Mouse (Mus musculus) midbrain, embryonic 10.5 days (tissue): Measurements from ENCODE around the gene Amelx. TPM values are rescaled to one million over a fixed set of nuclear protein-coding genes. Genes with fewer than 3 reads are reported as not detected.

Source experiments
- DNase-seq: peaks from one replicate; pipeline ENCODE4 v3.0.0-alpha.2; 2017; ENCODE audit warnings: low spot score
- H3K27ac ChIP-seq: fragments of 300-500 bp; sonication (generic); replicated peaks from 2 replicates; pipeline ENCODE4 v1.5.1; 2016; ENCODE audit warnings: mild to moderate bottlenecking
- H3K27me3 ChIP-seq: fragments of 300-500 bp; sonication (generic); 2 replicates; pipeline ENCODE4 v1.6.1; 2016; ENCODE audit warnings: low read depth, mild to moderate bottlenecking; ENCODE audit not compliant: poor library complexity, severe bottlenecking
- H3K36me3 ChIP-seq: fragments of 300-500 bp; sonication (generic); 2 replicates; pipeline ENCODE4 v1.6.1; 2016; ENCODE audit warnings: mild to moderate bottlenecking, moderate library complexity
- H3K4me1 ChIP-seq: fragments of 300-500 bp; sonication (generic); 2 replicates; pipeline ENCODE4 v1.6.1; 2016
- H3K4me3 ChIP-seq: fragments of 300-500 bp; sonication (generic); 2 replicates; pipeline ENCODE4 v1.5.1; 2016; ENCODE audit warnings: mild to moderate bottlenecking, moderate library complexity
- H3K9me3 ChIP-seq: fragments of 300-500 bp; sonication (generic); replicated peaks from 2 replicates; pipeline ENCODE4 v1.6.1; 2016; ENCODE audit warnings: mild to moderate bottlenecking
- WGBS: fragments of 180-500 bp; shearing (Covaris S2); methylation state at CpG from one replicate; pipeline ENCODE4 v1.1.7; 2016; 5-methylcytosine and 5-hydroxymethylcytosine counted together
- polyA plus RNA-seq: library from polyadenylated mRNA; unstranded; fragments of >200 nt; fragmentation: Nextera tagmentation; extraction: Ambion mirVana; gene quantifications from 2 replicates; pipeline ENCODE4 v1.2.1, GENCODE M21; 2016

Amelx gene
- polyA plus RNA-seq = not detected in 2 replicates

GRCm38 (mm10) chrX:169187100-169187499 is at the start of gene Amelx:
Amelx (minus strand) TSS chrX:169187200.
- WGBS = 85% methylated on average over 5 of the region's 5 CpGs
- no peak for DNase-seq
- no peaks in the 10 kb centered on the region for H3K36me3 ChIP-seq
- no peak within 1 kb of the TSS for H3K4me3 ChIP-seq
- no peaks in the 10 kb centered on the region for H3K9me3 ChIP-seq
- no peaks in the 10 kb centered on the region for H3K4me1 ChIP-seq
- H3K27me3 ChIP-seq = peaks cover 87% of the 10 kb centered on the region
- no peak within 1 kb of the TSS for H3K27ac ChIP-seq

GRCm38 (mm10) chrX:169222357-169223062 is 35.5 kb upstream of the Amelx start:
- no peaks in the 10 kb centered on the region for H3K9me3 ChIP-seq

GRCm38 (mm10) chrX:169220064-169220463 is 33.1 kb upstream of the Amelx start:
- 62% methylated on average over 8 of the region's 8 CpGs for WGBS
- Histone ChIP-seq H3K27me3 (peaks cover 95% of the 10 kb centered on the region), H3K4me3 (no peak overlapping the region), H3K9me3 (no peaks in the 10 kb centered on the region), H3K27ac (no peak overlapping the region), H3K4me1 (no peaks in the 10 kb centered on the region), H3K36me3 (no peaks in the 10 kb centered on the region)
- no peak for DNase-seq

More at GRCm38 (mm10) chrX:169222357-169223062, 35.5 kb upstream of the Amelx start:
- DNase-seq = no peak
- 81% methylated on average over 3 of the region's 3 CpGs for WGBS
- Histone ChIP-seq H3K36me3 (no peaks in the 10 kb centered on the region), H3K27ac (no peak overlapping the region), H3K4me1 (no peaks in the 10 kb centered on the region), H3K27me3 (peaks cover 89% of the 10 kb centered on the region), H3K4me3 (no peak overlapping the region)

- peaks cover 97% of the 10 kb centered on the region for H3K27me3 ChIP-seq
- H3K9me3 ChIP-seq = no peaks in the 10 kb centered on the region
- no peak for DNase-seq
- H3K36me3 ChIP-seq = no peaks in the 10 kb centered on the region
- 77% methylated on average over 3 of the region's 3 CpGs for whole genome bisulfite sequencing
- no peaks in the 10 kb centered on the region for H3K4me1 ChIP-seq
- H3K4me3 ChIP-seq = no peak overlapping the region
- H3K27ac ChIP-seq = no peak overlapping the region
Measured at GRCm38 (mm10) chrX:169210019-169210418, 23.0 kb upstream of the Amelx start.

- Histone ChIP-seq H3K27me3 (peaks cover 92% of the 10 kb centered on the region), H3K9me3 (no peaks in the 10 kb centered on the region), H3K4me1 (no peaks in the 10 kb centered on the region), H3K36me3 (no peaks in the 10 kb centered on the region), H3K4me3 (no peak overlapping the region), H3K27ac (no peak overlapping the region)
- WGBS = 71% methylated on average over 2 of the region's 2 CpGs
- no peak for DNase-seq
Measured at GRCm38 (mm10) chrX:169178634-169179033, 8.4 kb downstream of the Amelx start.

- H3K4me3 ChIP-seq = no peak overlapping the region
- H3K4me1 ChIP-seq = no peaks in the 10 kb centered on the region
- no CpG with 5 or more reads among the region's 1 CpGs for WGBS
- DNase-seq = no peak
- no peak overlapping the region for H3K27ac ChIP-seq
- H3K27me3 ChIP-seq = peaks cover 94% of the 10 kb centered on the region
- no peaks in the 10 kb centered on the region for H3K9me3 ChIP-seq
- H3K36me3 ChIP-seq = no peaks in the 10 kb centered on the region
Measured at GRCm38 (mm10) chrX:169173796-169174195, 13.2 kb downstream of the Amelx start.

GRCm38 (mm10) chrX:169170981-169171380 is 16.0 kb downstream of the Amelx start:
- no peaks in the 10 kb centered on the region for H3K4me1 ChIP-seq
- H3K36me3 ChIP-seq = no peaks in the 10 kb centered on the region
- 88% methylated on average over 2 of the region's 2 CpGs for WGBS
- H3K9me3 ChIP-seq = no peaks in the 10 kb centered on the region
- H3K4me3 ChIP-seq = no peak overlapping the region
- peaks cover 83% of the 10 kb centered on the region for H3K27me3 ChIP-seq
- DNase-seq = no peak
- no peak overlapping the region for H3K27ac ChIP-seq

- WGBS = 87% methylated on average over 6 of the region's 6 CpGs
- no peaks in the 10 kb centered on the region for H3K36me3 ChIP-seq
Measured at GRCm38 (mm10) chrX:169158385-169158784, 28.6 kb downstream of the Amelx start.

GRCm38 (mm10) chrX:169153805-169154204 is 33.2 kb downstream of the Amelx start:
- DNase-seq = no peak

More at GRCm38 (mm10) chrX:169158385-169158784, 28.6 kb downstream of the Amelx start:
- H3K9me3 ChIP-seq = no peaks in the 10 kb centered on the region
- H3K4me1 ChIP-seq = no peaks in the 10 kb centered on the region
- no peak overlapping the region for H3K27ac ChIP-seq
- no peak overlapping the region for H3K4me3 ChIP-seq
- no peak for DNase-seq
- peaks cover 52% of the 10 kb centered on the region for H3K27me3 ChIP-seq

GRCm38 (mm10) chrX:169140467-169140866 is 46.5 kb downstream of the Amelx start:
- WGBS = 88% methylated on average over 9 of the region's 9 CpGs
- H3K36me3 ChIP-seq = no peaks in the 10 kb centered on the region
- no peaks in the 10 kb centered on the region for H3K9me3 ChIP-seq
- DNase-seq = no peak
- H3K27ac ChIP-seq = no peak overlapping the region
- peaks cover 84% of the 10 kb centered on the region for H3K27me3 ChIP-seq
- no peaks in the 10 kb centered on the region for H3K4me1 ChIP-seq
- no peak overlapping the region for H3K4me3 ChIP-seq

More at GRCm38 (mm10) chrX:169153805-169154204, 33.2 kb downstream of the Amelx start:
- Histone ChIP-seq H3K9me3 (no peaks in the 10 kb centered on the region), H3K27ac (no peak overlapping the region), H3K4me3 (no peak overlapping the region), H3K4me1 (no peaks in the 10 kb centered on the region), H3K27me3 (peaks cover 95% of the 10 kb centered on the region), H3K36me3 (no peaks in the 10 kb centered on the region)

- WGBS = 88% methylated on average over 7 of the region's 7 CpGs
- Histone ChIP-seq H3K36me3 (no peaks in the 10 kb centered on the region), H3K4me1 (no peaks in the 10 kb centered on the region), H3K27me3 (peaks cover 83% of the 10 kb centered on the region), H3K9me3 (no peaks in the 10 kb centered on the region), H3K4me3 (no peak overlapping the region), H3K27ac (no peak overlapping the region)
- DNase-seq = no peak
Measured at GRCm38 (mm10) chrX:169139758-169140157, 47.2 kb downstream of the Amelx start.
